Comparison of ENCODE assay signal across 8 mouse cellular contexts in genomic region chr7:16874190-16874589, GRCm38 (mm10). TPM values are rescaled to one million over a fixed set of nuclear protein-coding genes. Genes with fewer than 3 reads are reported as not detected.
DNase-seq lines count a peak whose midpoint lies in the region; ATAC-seq lines count a peak whose summit lies in the region.

No protein-coding gene starts in this region.

- H3K9ac ChIP-seq in hindbrain, embryonic 11.5 days (ENCODE audit: low read depth, low read length): 0 out of 2 replicates have a peak overlapping the region, but pooled peaks have one; percentile 34

- H3K36me3 ChIP-seq in hindbrain, embryonic 11.5 days (ENCODE audit: control insufficient read depth, insufficient read depth, low read length): 0 out of 2 replicates have a peak, but pooled peaks cover 2% of the 10 kb centered on the region

- peak overlapping the region; percentile 87 for H3K27ac ChIP-seq in hindbrain, embryonic 11.5 days (ENCODE audit: low read depth, low read length)

- 5% methylated on average over 17 of the region's 17 CpGs for WGBS in hindbrain, embryonic 11.5 days

- H3K9me3 ChIP-seq in hindbrain, embryonic 11.5 days (ENCODE audit: control insufficient read depth, low read length): no peaks in the 10 kb centered on the region

- DNase-seq in MN1 (ENCODE audit: low spot score): peak; percentile 81
- DNase-seq in cerebellum, adult 9-11 months: peak; percentile 85
- peak; percentile 49 to 84 for DNase-seq in frontal cortex, adult 2 months (ENCODE audit: extremely low spot score in 1 of 2, low spot score in 1 of 2)
- DNase-seq in hindbrain, embryonic 11.5 days (ENCODE audit: low spot score): peak; percentile 81
- DNase-seq in layer of hippocampus, postnatal 14 days (ENCODE audit: low spot score in 2 of 2): peak; percentile 79 to 81
- DNase-seq in lung, postnatal 14 days: peak; percentile 83
- peak; percentile 77 for DNase-seq in ovary, postnatal 36 days (ENCODE audit: low spot score)
- peak; percentile 88 for DNase-seq in thymus, postnatal 4 days

- H3K27me3 ChIP-seq in hindbrain, embryonic 11.5 days (ENCODE audit: control insufficient read depth, insufficient read depth, low read length): no peaks in the 10 kb centered on the region

- peak overlapping the region; percentile 21; the same call in 1 of the 2 replicates for H3K4me3 ChIP-seq in hindbrain, embryonic 11.5 days (ENCODE audit: low read depth, low read length)

- peaks cover 6% of the 10 kb centered on the region for H3K4me1 ChIP-seq in hindbrain, embryonic 11.5 days (replicated peaks; ENCODE audit: control insufficient read depth, insufficient read depth, low read length)

- H3K4me2 ChIP-seq in hindbrain, embryonic 11.5 days (replicated peaks; ENCODE audit: low read depth, low read length): peak overlapping the region; percentile 36

- ATAC-seq in hindbrain, embryonic 11.5 days (ENCODE audit: low FRiP score): 0 out of 2 replicates have a peak, but pooled peaks have one; percentile 10

RNA-seq across cellular contexts. Expression of gene Dact3, which starts 0.9 kb away (rescaled TPM):
- polyA plus RNA-seq in frontal cortex, adult 2 months (2012; rRNA removed): 151 and 154 TPM in 2 replicates
- polyA plus RNA-seq in hindbrain, embryonic 11.5 days (2014; fragmentation: Nextera tagmentation; extraction: Ambion mirVana): 7.6 and 8.0 TPM in 2 replicates
- 100 to 1,000 TPM; 115 to 120 TPM for total RNA-seq in layer of hippocampus, postnatal 14 days (2021)

RNA-seq across cellular contexts. Expression of gene Gng8, which starts 17.4 kb away (rescaled TPM):
- polyA plus RNA-seq in frontal cortex, adult 2 months (2012; rRNA removed): 5.9 and 7.6 TPM in 2 replicates
- 9.0 and 11.0 TPM in 2 replicates for polyA plus RNA-seq in hindbrain, embryonic 11.5 days (2014; fragmentation: Nextera tagmentation; extraction: Ambion mirVana)
- 1 to 10 TPM; 1.5 to 1.9 TPM for total RNA-seq in layer of hippocampus, postnatal 14 days (2021)

RNA-seq across cellular contexts. Expression of gene Prkd2, which starts 31.5 kb away (rescaled TPM):
- 6.4 and 6.7 TPM in 2 replicates for polyA plus RNA-seq in frontal cortex, adult 2 months (2012; rRNA removed)
- 8.8 and 9.4 TPM in 2 replicates for polyA plus RNA-seq in hindbrain, embryonic 11.5 days (2014; fragmentation: Nextera tagmentation; extraction: Ambion mirVana)
- 1 to 10 TPM; 6.8 to 9.1 TPM for total RNA-seq in layer of hippocampus, postnatal 14 days (2021)

RNA-seq across cellular contexts. Expression of gene Ptgir, which starts 32.1 kb away (rescaled TPM):
- 0.20 and 0.25 TPM in 2 replicates for polyA plus RNA-seq in frontal cortex, adult 2 months (2012; rRNA removed)
- 0.56 and 0.81 TPM in 2 replicates for polyA plus RNA-seq in hindbrain, embryonic 11.5 days (2014; fragmentation: Nextera tagmentation; extraction: Ambion mirVana)
- total RNA-seq in layer of hippocampus, postnatal 14 days (2021): under 1 TPM in 1 of 2 experiments, not detected in 1; 0.28 TPM

RNA-seq across cellular contexts. Expression of gene Calm3, which starts 49.7 kb away (rescaled TPM):
- polyA plus RNA-seq in frontal cortex, adult 2 months (2012; rRNA removed): 1,679 and 1,948 TPM in 2 replicates
- polyA plus RNA-seq in hindbrain, embryonic 11.5 days (2014; fragmentation: Nextera tagmentation; extraction: Ambion mirVana): 322 and 337 TPM in 2 replicates
- total RNA-seq in layer of hippocampus, postnatal 14 days (2021): 1,000 to 10,000 TPM; 2,318 to 2,416 TPM

Comparison
In these comparisons a context has a peak if more than half of its experiments do, and no peak if none do; other contexts are left out.
1. Peak in every context shown above with its lines: DNase-seq, ATAC-seq, H3K4me3 ChIP-seq and H3K27ac ChIP-seq.
2. RNA of gene Dact3, which starts 0.9 kb away (polyA plus RNA-seq): 151 to 154 TPM in frontal cortex, adult 2 months; 7.6 to 8.0 TPM in hindbrain, embryonic 11.5 days; every median in the first group is over 10 times any median in the second.